Mouse (Mus musculus) C3H10T1/2 (cell line): ENCODE measurements around the gene Rab28. TPM values are rescaled to one million over a fixed set of nuclear protein-coding genes. Genes with fewer than 3 reads are reported as not detected.

Experiments used
- polyA plus RNA-seq, 2 experiments: library from polyadenylated mRNA; unstranded; fragments of >200 nt; fragmentation: generic; extraction: Trizol; gene quantifications; one replicate each; pipeline ENCODE4 v1.2.1; 2012; ENCODE audit warnings: missing spikeins in 2 of 2

Gene Rab28
- polyA plus RNA-seq, result 10 to 100 TPM in 1 of 2 experiments, 1 to 10 TPM in 1; 9.0 to 39.3 TPM

DNA sequence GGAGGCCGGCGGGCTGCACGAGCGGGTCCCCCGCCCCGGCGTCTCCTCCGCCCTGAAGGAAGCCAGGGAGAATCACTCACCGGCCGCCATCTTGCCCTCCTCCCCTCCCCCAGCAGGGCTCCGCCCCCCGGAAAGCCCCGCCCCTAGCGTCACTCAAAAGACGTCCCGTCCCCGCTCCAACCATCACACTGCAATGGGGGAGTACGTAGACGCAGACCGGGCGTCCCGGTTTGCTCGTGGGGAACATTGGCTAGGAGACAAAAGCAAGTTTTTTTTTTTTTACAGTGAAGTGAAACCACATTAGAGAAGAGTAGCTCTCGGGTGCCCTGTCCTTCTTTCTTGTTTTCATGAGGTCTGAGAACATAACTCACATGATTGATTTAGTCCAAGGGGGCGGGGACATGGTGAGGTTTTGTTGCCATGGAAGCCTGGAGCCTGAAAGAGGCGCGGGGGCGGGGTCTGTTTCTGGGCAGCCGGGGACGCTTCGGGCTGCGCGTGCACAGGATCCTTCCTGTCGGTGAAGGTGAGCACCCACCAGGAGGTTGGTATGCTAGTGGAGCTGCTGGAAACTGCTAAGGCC, at the start of gene Rab28:
Rab28 (minus strand) TSS at position 107 of the 580 bp plus-strand sequence.

Other genes with a start within 250 kb of the Rab28 start
- not detected for gene Nkx3-2, start 56.3 kb upstream of the Rab28 start, polyA plus RNA-seq
- 1 to 10 TPM in 1 of 2 experiments, under 1 TPM in 1; 0.92 to 4.3 TPM for gene Bod1l, start 136.2 kb upstream of the Rab28 start, polyA plus RNA-seq